Mouse (Mus musculus): ENCODE results near the gene Camk1d. TPM values are rescaled to one million over a fixed set of nuclear protein-coding genes. Genes with fewer than 3 reads are reported as not detected.

Camk1d gene
- polyA plus RNA-seq, 1 experiment from 2014 or later = 2.4 TPM

DNA sequence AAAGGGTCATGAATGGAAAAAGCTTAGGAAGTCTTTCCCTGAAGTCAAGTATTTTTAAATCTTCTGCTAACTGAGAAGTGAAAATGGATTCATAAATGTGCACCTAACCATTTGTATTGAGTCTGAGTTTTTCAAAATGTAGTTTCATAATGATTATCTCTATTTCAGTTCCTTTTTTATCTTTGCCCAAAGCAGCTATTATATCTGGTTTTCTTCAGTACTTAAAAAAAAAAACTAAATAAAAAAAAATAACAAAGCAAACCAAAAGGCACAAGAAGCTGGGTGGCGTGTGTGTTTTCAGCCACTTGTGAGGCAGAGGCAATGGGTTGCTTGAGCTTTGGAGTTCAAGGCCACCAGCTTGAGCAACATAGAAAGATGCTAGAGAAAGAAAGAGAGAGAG lies 26.6 kb upstream of the Camk1d start:
- Histone ChIP-seq H3K9ac (ENCODE audit: low read depth, low read length) (no peak overlapping the region), H3K4me2 (replicated peaks; ENCODE audit: low read depth, low read length) (no peak overlapping the region), H3K36me3 (ENCODE audit: control insufficient read depth, insufficient read depth, low read length) (no peaks in the 10 kb centered on the region), H3K27me3 (ENCODE audit: control insufficient read depth, insufficient read depth, low read length) (no peaks in the 10 kb centered on the region), H3K4me1 (ENCODE audit: control insufficient read depth, insufficient read depth, low read length) (peaks cover under 1% of the 10 kb centered on the region; the same call in 1 of the 2 replicates), H3K4me3 (ENCODE audit: low read length) (no peak overlapping the region), H3K9me3 (ENCODE audit: control insufficient read depth, low read length) (no peaks in the 10 kb centered on the region), H3K27ac (ENCODE audit: low read depth, low read length) (no peak overlapping the region)
- no peak for ATAC-seq (ENCODE audit: low FRiP score, low TSS enrichment)
- 87% methylated on average over 1 of the region's 1 CpGs for WGBS

DNA sequence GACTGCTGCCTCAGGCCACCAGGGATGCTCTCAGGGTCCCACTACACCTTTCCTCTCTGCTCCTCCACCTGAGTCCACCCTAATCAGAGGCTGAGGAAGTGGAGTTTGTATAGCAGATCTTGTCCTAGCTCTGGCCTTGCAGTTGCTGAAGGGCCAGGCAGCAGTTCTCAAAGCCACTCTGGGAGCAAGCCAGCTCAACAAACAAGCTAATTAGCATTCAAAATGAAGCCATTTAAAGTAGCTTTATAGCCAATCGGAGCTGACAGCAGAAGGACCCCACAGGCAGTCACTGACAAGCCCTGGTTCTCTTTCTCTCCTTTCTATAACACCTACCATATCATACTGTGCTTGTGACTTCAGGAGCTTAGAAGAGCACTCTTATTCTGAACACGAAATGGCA lies 21.6 kb upstream of the Camk1d start:
- Histone ChIP-seq H3K36me3 (ENCODE audit: control insufficient read depth, insufficient read depth, low read length) (no peaks in the 10 kb centered on the region), H3K9ac (ENCODE audit: low read depth, low read length) (no peak overlapping the region), H3K4me2 (replicated peaks; ENCODE audit: low read depth, low read length) (no peak overlapping the region), H3K4me3 (ENCODE audit: low read length) (no peak overlapping the region), H3K27me3 (ENCODE audit: control insufficient read depth, insufficient read depth, low read length) (no peaks in the 10 kb centered on the region), H3K27ac (ENCODE audit: low read depth, low read length) (no peak overlapping the region), H3K4me1 (ENCODE audit: control insufficient read depth, insufficient read depth, low read length) (no peaks in the 10 kb centered on the region), H3K9me3 (ENCODE audit: control insufficient read depth, low read length) (no peaks in the 10 kb centered on the region)
- 25% methylated on average over 2 of the region's 2 CpGs for WGBS
- ATAC-seq (ENCODE audit: low FRiP score, low TSS enrichment) = no peak

DNA sequence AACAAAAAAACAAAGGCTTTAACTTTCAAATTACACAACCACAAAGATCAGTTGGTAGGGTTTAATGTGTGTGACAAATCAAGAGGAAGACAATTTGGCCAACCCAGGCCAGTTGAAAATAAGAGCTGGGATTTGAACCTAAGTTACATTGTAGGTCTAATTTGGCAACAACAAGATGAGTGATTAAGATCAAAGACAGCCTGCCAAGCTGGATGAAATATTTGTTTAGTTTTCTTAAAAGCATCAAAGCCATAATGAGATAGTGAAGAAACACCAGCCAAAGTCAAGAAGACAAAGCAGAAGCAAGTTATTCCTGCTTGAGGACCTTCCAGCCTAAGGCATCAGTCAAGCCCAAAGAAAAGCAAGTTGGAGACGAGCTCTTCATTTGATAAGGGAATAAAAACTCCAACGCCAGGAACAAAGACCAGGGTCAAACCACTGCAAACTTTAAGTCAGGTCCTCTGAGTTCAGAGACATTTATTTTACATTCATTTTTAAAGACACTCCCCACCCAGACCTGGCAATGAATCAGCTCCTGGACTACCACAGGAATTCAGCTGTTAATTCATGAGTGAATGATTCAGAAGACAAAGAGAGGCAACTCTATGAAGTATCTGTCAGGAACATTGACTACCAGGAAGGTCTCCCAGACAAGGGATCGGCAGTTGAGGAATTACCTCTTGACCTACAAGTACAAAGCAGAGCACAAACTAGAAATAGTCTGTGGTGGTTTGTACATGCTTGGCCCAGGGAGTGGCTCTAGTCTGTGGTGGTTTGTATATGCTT lies 19.2 kb upstream of the Camk1d start:
- no peak for ATAC-seq (ENCODE audit: low FRiP score, low TSS enrichment)
- no peak overlapping the region for H3K27ac ChIP-seq (ENCODE audit: low read depth, low read length)
- H3K9me3 ChIP-seq (ENCODE audit: control insufficient read depth, low read length) = no peaks in the 10 kb centered on the region
- H3K4me3 ChIP-seq (ENCODE audit: low read length) = no peak overlapping the region
- no peaks in the 10 kb centered on the region for H3K27me3 ChIP-seq (ENCODE audit: control insufficient read depth, insufficient read depth, low read length)
- H3K4me2 ChIP-seq (replicated peaks; ENCODE audit: low read depth, low read length) = no peak overlapping the region
- no peaks in the 10 kb centered on the region for H3K36me3 ChIP-seq (ENCODE audit: control insufficient read depth, insufficient read depth, low read length)
- H3K4me1 ChIP-seq (ENCODE audit: control insufficient read depth, insufficient read depth, low read length) = no peaks in the 10 kb centered on the region
- 71% methylated on average over 3 of the region's 3 CpGs for WGBS
- no peak overlapping the region for H3K9ac ChIP-seq (ENCODE audit: low read depth, low read length)

DNA sequence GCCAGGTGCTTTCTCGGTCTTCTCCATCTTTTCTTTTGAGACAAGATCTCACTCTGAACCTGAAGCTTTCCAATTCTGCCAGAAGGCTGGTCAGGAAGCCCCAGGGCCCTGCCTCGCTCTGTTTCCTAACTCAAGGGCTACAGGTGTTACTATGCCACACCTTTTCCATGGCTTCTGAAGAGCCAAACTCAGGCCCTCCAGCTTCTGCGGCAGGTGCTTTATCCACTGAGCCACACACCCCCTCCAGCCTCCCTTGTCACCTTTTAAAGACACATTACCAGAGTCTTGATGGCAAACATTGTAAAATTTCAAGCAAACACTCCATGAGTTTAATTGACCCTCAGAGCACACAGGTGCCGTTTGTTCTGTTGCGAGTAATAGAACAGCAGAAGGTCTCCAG lies 17.7 kb upstream of the Camk1d start:
- whole genome bisulfite sequencing = 89% methylated on average over 5 of the region's 5 CpGs
- no peaks in the 10 kb centered on the region for H3K27me3 ChIP-seq (ENCODE audit: control insufficient read depth, insufficient read depth, low read length)
- H3K9me3 ChIP-seq (ENCODE audit: control insufficient read depth, low read length) = no peaks in the 10 kb centered on the region
- no peak overlapping the region for H3K9ac ChIP-seq (ENCODE audit: low read depth, low read length)
- ATAC-seq (ENCODE audit: low FRiP score, low TSS enrichment) = no peak
- no peaks in the 10 kb centered on the region for H3K36me3 ChIP-seq (ENCODE audit: control insufficient read depth, insufficient read depth, low read length)
- no peaks in the 10 kb centered on the region for H3K4me1 ChIP-seq (ENCODE audit: control insufficient read depth, insufficient read depth, low read length)
- no peak overlapping the region for H3K27ac ChIP-seq (ENCODE audit: low read depth, low read length)
- H3K4me3 ChIP-seq (ENCODE audit: low read length) = no peak overlapping the region
- H3K4me2 ChIP-seq (replicated peaks; ENCODE audit: low read depth, low read length) = no peak overlapping the region

DNA sequence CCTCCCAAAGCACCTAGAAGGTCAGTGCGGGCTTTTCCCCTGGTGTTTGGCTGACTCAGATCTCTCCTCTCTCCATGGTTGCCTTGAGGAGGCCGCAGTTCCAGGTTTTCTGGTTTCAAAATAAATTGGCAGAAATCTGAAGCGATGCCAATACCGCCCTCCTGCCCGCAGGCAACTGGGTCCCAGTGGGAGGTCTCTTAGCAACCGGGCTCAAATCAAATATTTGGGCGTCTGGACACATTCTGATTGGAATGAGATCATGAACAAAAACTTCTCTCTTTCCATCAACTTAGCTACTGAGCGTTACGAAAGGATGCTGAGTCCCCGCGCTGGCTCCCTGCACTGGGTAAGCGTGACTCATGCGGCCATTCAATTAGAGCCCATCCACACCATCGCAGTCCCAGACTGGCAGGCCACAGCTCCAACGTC lies 16.1 kb upstream of the Camk1d start:
- Histone ChIP-seq H3K4me2 (replicated peaks; ENCODE audit: low read depth, low read length) (no peak overlapping the region), H3K27ac (ENCODE audit: low read depth, low read length) (no peak overlapping the region), H3K27me3 (ENCODE audit: control insufficient read depth, insufficient read depth, low read length) (no peaks in the 10 kb centered on the region), H3K4me1 (ENCODE audit: control insufficient read depth, insufficient read depth, low read length) (no peaks in the 10 kb centered on the region), H3K36me3 (ENCODE audit: control insufficient read depth, insufficient read depth, low read length) (no peaks in the 10 kb centered on the region), H3K9me3 (ENCODE audit: control insufficient read depth, low read length) (no peaks in the 10 kb centered on the region), H3K4me3 (ENCODE audit: low read length) (no peak overlapping the region), H3K9ac (ENCODE audit: low read depth, low read length) (no peak overlapping the region)
- no peak for ATAC-seq (ENCODE audit: low FRiP score, low TSS enrichment)
- 81% methylated on average over 15 of the region's 15 CpGs for WGBS

DNA sequence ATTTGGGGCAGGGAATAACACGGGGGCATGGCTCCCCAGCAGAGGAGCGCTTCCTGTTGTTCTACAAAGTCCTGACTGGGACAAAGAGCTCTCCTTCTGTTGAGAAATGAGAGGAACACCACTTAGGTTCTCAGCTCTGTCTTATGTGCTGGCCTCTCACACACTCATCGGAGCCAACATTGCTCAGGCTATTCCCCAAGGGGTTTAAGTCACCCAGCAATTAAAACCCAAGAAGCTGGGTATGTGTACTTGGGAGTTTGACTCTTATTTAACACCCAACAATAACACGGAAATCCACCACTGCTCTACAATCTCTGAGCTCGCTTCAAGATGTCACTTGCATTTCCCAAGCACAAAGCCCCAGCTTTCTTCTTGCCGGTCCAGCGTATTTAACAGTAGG lies 15.6 kb upstream of the Camk1d start:
- Histone ChIP-seq H3K9ac (ENCODE audit: low read depth, low read length) (no peak overlapping the region), H3K4me2 (replicated peaks; ENCODE audit: low read depth, low read length) (no peak overlapping the region), H3K4me1 (ENCODE audit: control insufficient read depth, insufficient read depth, low read length) (no peaks in the 10 kb centered on the region), H3K27ac (ENCODE audit: low read depth, low read length) (no peak overlapping the region), H3K27me3 (ENCODE audit: control insufficient read depth, insufficient read depth, low read length) (no peaks in the 10 kb centered on the region), H3K4me3 (ENCODE audit: low read length) (no peak overlapping the region), H3K9me3 (ENCODE audit: control insufficient read depth, low read length) (no peaks in the 10 kb centered on the region), H3K36me3 (ENCODE audit: control insufficient read depth, insufficient read depth, low read length) (no peaks in the 10 kb centered on the region)
- ATAC-seq (ENCODE audit: low FRiP score, low TSS enrichment) = no peak
- 78% methylated on average over 7 of the region's 7 CpGs for WGBS

DNA sequence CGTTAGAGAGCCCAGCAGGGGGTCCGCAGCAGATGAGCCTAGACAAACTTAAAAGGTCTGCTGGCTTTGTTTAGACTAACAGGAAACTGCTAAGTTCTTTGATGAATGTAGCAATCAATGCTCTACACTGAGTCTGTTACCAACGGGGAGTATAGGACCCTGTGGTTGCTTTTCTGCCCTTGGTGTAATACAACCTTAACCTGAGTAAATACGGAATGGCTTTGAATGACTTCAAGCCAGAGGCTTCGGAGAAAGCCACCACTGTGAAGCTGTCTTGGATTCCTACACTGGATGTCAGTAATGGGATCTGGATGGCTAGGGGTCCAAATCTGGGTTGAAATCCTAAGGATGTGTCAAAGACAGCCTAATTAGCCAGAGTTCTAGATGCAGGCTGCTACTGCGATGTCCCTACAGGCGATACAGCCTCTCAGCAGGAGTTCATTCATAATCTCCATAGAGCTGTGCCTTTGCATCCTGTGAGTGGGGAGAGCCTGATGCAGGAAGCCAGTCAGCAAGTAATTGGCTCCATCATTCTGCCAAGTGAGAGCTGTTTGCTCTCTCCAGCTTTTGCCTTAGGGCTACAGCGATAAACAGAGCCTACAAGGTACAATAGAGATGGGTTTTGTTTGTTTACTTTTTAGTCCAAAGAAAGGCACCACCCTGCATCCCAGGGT lies 10.8 kb upstream of the Camk1d start:
- H3K4me1 ChIP-seq (ENCODE audit: control insufficient read depth, insufficient read depth, low read length) = no peaks in the 10 kb centered on the region
- WGBS = 13% methylated on average over 8 of the region's 8 CpGs
- no peaks in the 10 kb centered on the region for H3K27me3 ChIP-seq (ENCODE audit: control insufficient read depth, insufficient read depth, low read length)
- H3K36me3 ChIP-seq (ENCODE audit: control insufficient read depth, insufficient read depth, low read length) = no peaks in the 10 kb centered on the region
- H3K9ac ChIP-seq (ENCODE audit: low read depth, low read length) = no peak overlapping the region
- H3K4me3 ChIP-seq (ENCODE audit: low read length) = no peak overlapping the region
- H3K9me3 ChIP-seq (ENCODE audit: control insufficient read depth, low read length) = no peaks in the 10 kb centered on the region
- no peak overlapping the region for H3K27ac ChIP-seq (ENCODE audit: low read depth, low read length)
- no peak for ATAC-seq (ENCODE audit: low FRiP score, low TSS enrichment)
- H3K4me2 ChIP-seq (replicated peaks; ENCODE audit: low read depth, low read length) = no peak overlapping the region

DNA sequence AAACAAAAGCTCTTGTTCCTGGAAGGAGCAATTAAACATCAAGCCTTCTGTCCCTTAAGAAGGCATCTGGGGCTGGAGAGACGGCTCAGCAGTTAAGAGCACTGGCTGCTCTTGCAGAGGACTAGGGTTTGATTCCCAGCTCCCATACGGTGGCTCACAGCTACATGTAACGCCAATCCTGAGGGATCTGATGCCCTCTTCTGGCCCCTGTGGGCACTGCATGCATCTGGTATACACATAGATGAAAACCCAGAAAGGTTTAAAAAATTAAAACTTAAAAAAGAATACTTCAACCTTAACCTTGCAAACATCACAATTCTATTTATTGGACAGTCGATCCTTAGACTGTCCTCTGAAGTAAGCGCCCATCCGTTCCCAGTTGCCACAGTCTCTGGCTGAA lies 3.4 kb upstream of the Camk1d start:
- H3K4me2 ChIP-seq (replicated peaks; ENCODE audit: low read depth, low read length) = no peak overlapping the region
- H3K9me3 ChIP-seq (ENCODE audit: control insufficient read depth, low read length) = peaks cover 3% of the 10 kb centered on the region; the same call in 1 of the 2 replicates
- WGBS = 91% methylated on average over 6 of the region's 6 CpGs
- H3K4me1 ChIP-seq (ENCODE audit: control insufficient read depth, insufficient read depth, low read length) = peaks cover 5% of the 10 kb centered on the region; the same call in 1 of the 2 replicates
- H3K27ac ChIP-seq (ENCODE audit: low read depth, low read length) = no peak overlapping the region
- no peaks in the 10 kb centered on the region for H3K36me3 ChIP-seq (ENCODE audit: control insufficient read depth, insufficient read depth, low read length)
- H3K27me3 ChIP-seq (ENCODE audit: control insufficient read depth, insufficient read depth, low read length) = peaks cover 8% of the 10 kb centered on the region
- no peak overlapping the region for H3K4me3 ChIP-seq (ENCODE audit: low read length)
- no peak overlapping the region for H3K9ac ChIP-seq (ENCODE audit: low read depth, low read length)
- no peak for ATAC-seq (ENCODE audit: low FRiP score, low TSS enrichment)

DNA sequence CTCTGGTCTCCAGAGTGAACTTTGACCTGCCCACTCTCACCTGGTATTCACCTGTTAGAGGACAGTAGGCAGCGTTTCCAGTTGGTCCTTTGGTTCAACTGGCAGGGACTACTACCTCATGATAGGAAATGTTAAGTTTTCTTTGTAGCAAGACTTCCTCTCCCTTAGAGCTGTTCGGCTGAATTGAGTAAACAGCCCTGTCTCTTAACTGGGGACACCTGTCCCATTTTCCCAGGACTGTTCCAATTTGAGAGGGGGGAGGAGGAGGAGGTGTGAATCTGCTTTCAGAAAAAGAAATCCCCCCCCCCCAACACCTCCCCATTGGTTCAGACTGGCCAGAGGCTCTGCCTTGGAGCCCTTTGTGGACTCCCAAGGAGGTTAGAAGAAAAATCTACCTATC lies 1.2 kb upstream of the Camk1d start:
- WGBS = 30% methylated on average over 2 of the region's 2 CpGs

More for the DNA sequence above, 1.2 kb upstream of the Camk1d start:
- no peak overlapping the region for H3K27ac ChIP-seq (ENCODE audit: low read depth, low read length)
- H3K9ac ChIP-seq (ENCODE audit: low read depth, low read length) = no peak overlapping the region
- no peak overlapping the region; the same call in 1 of the 2 replicates for H3K4me2 ChIP-seq (replicated peaks; ENCODE audit: low read depth, low read length)
- H3K27me3 ChIP-seq (ENCODE audit: control insufficient read depth, insufficient read depth, low read length) = peaks cover 13% of the 10 kb centered on the region
- no peak overlapping the region for H3K4me3 ChIP-seq (ENCODE audit: low read length)
- H3K4me1 ChIP-seq (ENCODE audit: control insufficient read depth, insufficient read depth, low read length) = peaks cover 5% of the 10 kb centered on the region; the same call in 1 of the 2 replicates
- H3K9me3 ChIP-seq (ENCODE audit: control insufficient read depth, low read length) = peaks cover 3% of the 10 kb centered on the region; the same call in 1 of the 2 replicates
- H3K36me3 ChIP-seq (ENCODE audit: control insufficient read depth, insufficient read depth, low read length) = no peaks in the 10 kb centered on the region
- no peak for ATAC-seq (ENCODE audit: low FRiP score, low TSS enrichment)

Measured in kidney, embryonic 14.5 days (tissue).